Mouse (Mus musculus) heart, embryonic 14.5 days (tissue): ENCODE measurements around the gene Fam83f. TPM values are rescaled to one million over a fixed set of nuclear protein-coding genes. Genes with fewer than 3 reads are reported as not detected.

Source experiments
- ATAC-seq: fragments of 200-750 bp; cut with Nextera tagmentation; 2 replicates; pipeline ENCODE4 v1.8.0; 2017; ENCODE audit warnings: low read depth, moderate TSS enrichment; ENCODE audit not compliant: insufficient number of reproducible peaks, insufficient read depth, low FRiP score
- H3K27ac ChIP-seq, 2 experiments: fragments of 200-500 bp in 1 of 2; fragments of 300-500 bp in 1 of 2; sonication (generic) in 1 of 2; replicated peaks in 1 of 2; 2 replicates each; pipeline ENCODE4 v1.5.1; 2012 to 2014; ENCODE audit warnings: low read depth in 2 of 2, low read length in 2 of 2, control low read depth in 1 of 2, mild to moderate bottlenecking in 1 of 2, mixed read lengths in 1 of 2; ENCODE audit not compliant: control insufficient read depth in 1 of 2, insufficient read depth in 1 of 2
- H3K27me3 ChIP-seq: fragments of 300-500 bp; sonication (generic); 2 replicates; pipeline ENCODE4 v1.6.1; 2014; ENCODE audit warnings: mild to moderate bottlenecking, low read length, control low read depth; ENCODE audit not compliant: control insufficient read depth, insufficient read depth
- H3K36me3 ChIP-seq: fragments of 300-500 bp; sonication (generic); 2 replicates; pipeline ENCODE4 v1.6.1; 2014; ENCODE audit warnings: mild to moderate bottlenecking, control low read depth, low read length, mixed read lengths; ENCODE audit not compliant: control insufficient read depth, insufficient read depth
- H3K4me1 ChIP-seq, 2 experiments: fragments of 200-500 bp in 1 of 2; fragments of 300-500 bp in 1 of 2; sonication (generic) in 1 of 2; 2 replicates each; pipeline ENCODE4 v1.6.1; 2012 to 2014; ENCODE audit warnings: low read length in 2 of 2, control low read depth in 1 of 2, mixed read lengths in 1 of 2; ENCODE audit not compliant: control insufficient read depth in 2 of 2, insufficient read depth in 2 of 2
- H3K4me2 ChIP-seq: fragments of 300-500 bp; sonication (generic); 2 replicates; pipeline ENCODE4 v1.6.1; 2014; ENCODE audit warnings: mild to moderate bottlenecking, low read length
- H3K4me3 ChIP-seq, 2 experiments: fragments of 200-500 bp in 1 of 2; fragments of 300-500 bp in 1 of 2; sonication (generic) in 1 of 2; 2 replicates each; pipeline ENCODE4 v1.5.1; 2012 to 2014; ENCODE audit warnings: low read length in 2 of 2, mild to moderate bottlenecking in 2 of 2, control low read depth in 1 of 2, low read depth in 1 of 2, moderate library complexity in 1 of 2; ENCODE audit not compliant: control insufficient read depth in 1 of 2, insufficient read depth in 1 of 2
- H3K9ac ChIP-seq: fragments of 300-500 bp; sonication (generic); 2 replicates; pipeline ENCODE4 v1.6.1; 2014; ENCODE audit warnings: mild to moderate bottlenecking, low read length
- H3K9me3 ChIP-seq: fragments of 300-500 bp; sonication (generic); 2 replicates; pipeline ENCODE4 v1.6.1; 2016; ENCODE audit warnings: low read length, control low read depth; ENCODE audit not compliant: control insufficient read depth
- WGBS: fragments of 180-500 bp; shearing (Covaris S2); extraction: QIAGEN DNeasy Blood & Tissue Kit; methylation state at CpG from one replicate; pipeline ENCODE4 v1.1.7; 2014; 5-methylcytosine and 5-hydroxymethylcytosine counted together
- polyA plus RNA-seq: library from polyadenylated mRNA; unstranded; fragments of >200 nt; fragmentation: Nextera tagmentation; extraction: Ambion mirVana; gene quantifications from 2 replicates; pipeline ENCODE4 v1.2.1, GENCODE M21; 2014

Fam83f gene
- polyA plus RNA-seq, 1 experiment from 2014 or later: 0.07 TPM

GRCm38 (mm10) chr15:80634391-80635193, 37.1 kb upstream of the Fam83f start:
- Histone ChIP-seq H3K4me3 (no peak overlapping the region), H3K4me2 (no peak overlapping the region), H3K4me1 (peaks cover 5 to 8% of the 10 kb centered on the region in 2 experiments; a peak in 2 of 4 replicates), H3K27ac (no peak overlapping the region), H3K9ac (no peak overlapping the region), H3K36me3 (no peaks in the 10 kb centered on the region), H3K9me3 (no peaks in the 10 kb centered on the region), H3K27me3 (0 out of 2 replicates have a peak, but pooled peaks cover 6% of the 10 kb centered on the region)
- no peak for ATAC-seq
- WGBS: 38% methylated on average over 11 of the region's 11 CpGs

GRCm38 (mm10) chr15:80636757-80637372, 34.8 kb upstream of the Fam83f start:
- Histone ChIP-seq H3K9ac (no peak overlapping the region), H3K27me3 (0 out of 2 replicates have a peak, but pooled peaks cover 6% of the 10 kb centered on the region), H3K4me1 (peaks cover 5 to 7% of the 10 kb centered on the region in 2 experiments; a peak in 2 of 4 replicates), H3K9me3 (no peaks in the 10 kb centered on the region), H3K27ac (no peak overlapping the region), H3K4me3 (no peak overlapping the region), H3K4me2 (no peak overlapping the region), H3K36me3 (no peaks in the 10 kb centered on the region)
- 48% methylated on average over 13 of the region's 13 CpGs for WGBS
- ATAC-seq: no peak

GRCm38 (mm10) chr15:80639071-80639702, 32.5 kb upstream of the Fam83f start:
- Histone ChIP-seq H3K9ac (no peak overlapping the region), H3K4me2 (no peak overlapping the region), H3K9me3 (no peaks in the 10 kb centered on the region), H3K4me3 (no peak overlapping the region), H3K27me3 (no peaks in the 10 kb centered on the region), H3K36me3 (no peaks in the 10 kb centered on the region), H3K27ac (no peak overlapping the region), H3K4me1 (peaks cover 5 to 7% of the 10 kb centered on the region in 2 experiments; a peak in 2 of 4 replicates)
- no peak for ATAC-seq
- WGBS: 23% methylated on average over 11 of the region's 11 CpGs

- no peaks in the 10 kb centered on the region for H3K27me3 ChIP-seq
- no peaks in the 10 kb centered on the region for H3K36me3 ChIP-seq
- H3K4me2 ChIP-seq: no peak overlapping the region
- WGBS: 68% methylated on average over 3 of the region's 3 CpGs
- no peak overlapping the region for H3K4me3 ChIP-seq
- ATAC-seq: no peak
- peaks cover 5 to 7% of the 10 kb centered on the region in 2 experiments; a peak in 2 of 4 replicates for H3K4me1 ChIP-seq
- H3K27ac ChIP-seq: no peak overlapping the region
- no peaks in the 10 kb centered on the region for H3K9me3 ChIP-seq
- H3K9ac ChIP-seq: no peak overlapping the region
Measured at GRCm38 (mm10) chr15:80639874-80640273, 31.8 kb upstream of the Fam83f start.

GRCm38 (mm10) chr15:80641702-80642435, 29.8 kb upstream of the Fam83f start:
- no peaks in the 10 kb centered on the region for H3K36me3 ChIP-seq
- H3K4me2 ChIP-seq: no peak overlapping the region
- peaks cover 8 to 12% of the 10 kb centered on the region in 2 experiments; a peak in 2 of 4 replicates for H3K4me1 ChIP-seq
- no peaks in the 10 kb centered on the region for H3K9me3 ChIP-seq
- H3K4me3 ChIP-seq: no peak overlapping the region
- H3K27me3 ChIP-seq: no peaks in the 10 kb centered on the region
- ATAC-seq: no peak
- no peak overlapping the region for H3K9ac ChIP-seq
- whole genome bisulfite sequencing: 85% methylated on average over 2 of the region's 2 CpGs
- H3K27ac ChIP-seq: no peak overlapping the region

DNA sequence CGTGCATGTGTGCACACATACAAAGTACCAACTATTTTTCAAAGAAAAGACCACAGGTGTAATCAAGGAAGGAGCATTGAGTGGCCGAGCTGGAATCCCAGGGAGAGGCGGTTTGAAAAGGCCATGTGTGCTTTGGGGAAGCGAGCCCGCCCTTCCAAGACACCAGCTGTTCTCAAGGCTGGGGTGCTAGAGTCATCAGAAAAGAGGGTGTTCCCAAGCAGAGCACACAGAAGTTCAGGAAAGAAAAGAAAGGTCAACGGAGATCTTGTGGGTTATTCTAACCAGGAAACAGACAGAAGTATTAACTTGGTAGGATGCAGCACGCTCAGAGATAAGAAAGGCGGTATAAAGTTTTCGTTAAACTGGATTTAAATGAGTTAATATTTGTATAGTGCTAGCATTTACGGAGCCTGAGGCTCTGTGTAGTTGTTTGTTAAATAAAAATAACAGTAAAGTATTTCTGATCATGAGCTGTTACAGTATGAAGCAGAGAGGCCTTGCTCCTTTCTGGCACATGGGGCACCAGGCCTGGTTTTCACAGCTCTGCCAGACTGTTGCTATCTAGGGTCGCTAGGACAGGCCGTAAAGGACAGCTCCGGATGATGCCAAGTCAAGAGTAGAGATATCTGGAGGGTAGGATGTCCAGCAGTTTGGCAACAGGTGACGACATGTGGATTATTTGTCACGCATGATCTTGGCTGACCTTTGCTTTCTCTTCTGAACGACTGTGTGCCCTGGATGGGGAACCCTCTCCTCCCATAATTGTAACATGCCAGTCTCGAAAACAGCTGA, 26.4 kb upstream of the Fam83f start:
- Histone ChIP-seq H3K9me3 (no peaks in the 10 kb centered on the region), H3K36me3 (no peaks in the 10 kb centered on the region), H3K27me3 (no peaks in the 10 kb centered on the region), H3K4me1 (peaks cover 4 to 9% of the 10 kb centered on the region in 2 experiments; a peak in 2 of 4 replicates), H3K4me2 (no peak overlapping the region), H3K4me3 (no peak overlapping the region), H3K27ac (no peak overlapping the region), H3K9ac (no peak overlapping the region)
- 69% methylated on average over 17 of the region's 17 CpGs for WGBS
- no peak for ATAC-seq
